Mouse (Mus musculus): ENCODE measurements at regions not wholly inside any gene's neighbourhood (a gene's known extent, or its start where the extent isn't known, plus 50 kb on each side); places are given as distances from the start of the nearest gene placed in this dataset.

- WGBS = 49% methylated on average over 4 of the region's 4 CpGs
- Histone ChIP-seq H3K36me3 (ENCODE audit: insufficient read depth, low read length) (no peaks in the 10 kb centered on the region), H3K4me1 (ENCODE audit: insufficient read depth, low read depth, low read length) (peaks cover 14% of the 10 kb centered on the region), H3K27me3 (replicated peaks; ENCODE audit: insufficient read depth, low read length) (no peaks in the 10 kb centered on the region), H3K27ac (ENCODE audit: low read length) (no peak overlapping the region), H3K9me3 (ENCODE audit: low read length) (no peaks in the 10 kb centered on the region), H3K9ac (replicated peaks; ENCODE audit: low read depth) (no peak overlapping the region), H3K4me2 (replicated peaks; ENCODE audit: low read depth, low read length) (no peak overlapping the region), H3K4me3 (ENCODE audit: low read depth, low read length) (no peak overlapping the region)
- DNase-seq (ENCODE audit: low spot score) = peak; percentile 81
- ATAC-seq = peak; percentile 90
- TF ChIP-seq CTCF (IDR thresholded peaks at IDR 0.05) (no peak), EP300 (IDR thresholded peaks at IDR 0.05) (no peak)
These were observed 87.6 kb upstream of the Mrps6 start for GRCm38 (mm10) chr16:91970461-91970860.

- no peak for ATAC-seq
- H3K9ac ChIP-seq (replicated peaks; ENCODE audit: low read depth) = no peak overlapping the region
- TF ChIP-seq CTCF (IDR thresholded peaks at IDR 0.05) (no peak), EP300 (IDR thresholded peaks at IDR 0.05) (no peak)
- peaks cover 14% of the 10 kb centered on the region for H3K4me1 ChIP-seq (ENCODE audit: insufficient read depth, low read depth, low read length)
- no peaks in the 10 kb centered on the region for H3K9me3 ChIP-seq (ENCODE audit: low read length)
- no peak for DNase-seq (ENCODE audit: low spot score)
- 85% methylated on average over 8 of the region's 9 CpGs for WGBS
- H3K4me2 ChIP-seq (replicated peaks; ENCODE audit: low read depth, low read length) = no peak overlapping the region
- no peak overlapping the region for H3K27ac ChIP-seq (ENCODE audit: low read length)
- H3K36me3 ChIP-seq (ENCODE audit: insufficient read depth, low read length) = no peaks in the 10 kb centered on the region
- no peak overlapping the region for H3K4me3 ChIP-seq (ENCODE audit: low read depth, low read length)
- H3K27me3 ChIP-seq (replicated peaks; ENCODE audit: insufficient read depth, low read length) = no peaks in the 10 kb centered on the region; the same call in 1 of the 2 replicates
These were observed 84.9 kb upstream of the Mrps6 start for GRCm38 (mm10) chr16:91973183-91973582.

- no peak overlapping the region for H3K9ac ChIP-seq (replicated peaks; ENCODE audit: low read depth)
- no peaks in the 10 kb centered on the region for H3K4me1 ChIP-seq (ENCODE audit: insufficient read depth, low read depth, low read length)
- no peak overlapping the region for H3K4me2 ChIP-seq (replicated peaks; ENCODE audit: low read depth, low read length)
- ATAC-seq = no peak
- no peaks in the 10 kb centered on the region for H3K36me3 ChIP-seq (ENCODE audit: insufficient read depth, low read length)
- H3K4me3 ChIP-seq (ENCODE audit: low read depth, low read length) = no peak overlapping the region
- DNase-seq (ENCODE audit: low spot score) = no peak
- no peaks in the 10 kb centered on the region for H3K9me3 ChIP-seq (ENCODE audit: low read length)
- no peak overlapping the region for H3K27ac ChIP-seq (ENCODE audit: low read length)
- no peak for TF ChIP-seq EP300 (IDR thresholded peaks at IDR 0.05)
- no peak for TF ChIP-seq CTCF (IDR thresholded peaks at IDR 0.05)
- no peaks in the 10 kb centered on the region; the same call in 1 of the 2 replicates for H3K27me3 ChIP-seq (replicated peaks; ENCODE audit: insufficient read depth, low read length)
- 48% methylated on average over 8 of the region's 8 CpGs for WGBS
These were observed 81.8 kb upstream of the Mrps6 start for GRCm38 (mm10) chr16:91976194-91976805.

DNA sequence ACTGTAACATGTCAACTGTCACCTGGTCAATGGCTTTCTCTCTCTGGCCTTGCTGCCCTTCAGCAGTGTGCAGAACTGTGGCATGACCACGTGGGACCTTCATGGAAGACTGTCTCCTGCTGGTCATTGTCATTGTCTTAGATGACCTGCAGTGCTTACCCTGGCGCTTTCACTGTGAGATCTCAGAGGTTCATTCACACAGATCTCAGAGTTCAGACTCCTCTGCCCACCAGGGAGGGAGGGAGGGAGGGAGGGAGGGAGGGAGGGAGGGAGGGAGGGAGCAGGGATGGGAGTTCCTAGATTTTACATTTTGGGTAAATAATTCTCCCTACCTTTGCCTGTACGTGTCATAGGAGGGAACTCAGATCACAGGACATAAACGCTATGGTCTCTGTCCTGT lies 79.6 kb upstream of the Mrps6 start:
- Histone ChIP-seq H3K36me3 (ENCODE audit: insufficient read depth, low read length) (no peaks in the 10 kb centered on the region), H3K4me3 (ENCODE audit: low read depth, low read length) (no peak overlapping the region), H3K4me2 (replicated peaks; ENCODE audit: low read depth, low read length) (no peak overlapping the region), H3K27me3 (replicated peaks; ENCODE audit: insufficient read depth, low read length) (no peaks in the 10 kb centered on the region; the same call in 1 of the 2 replicates), H3K4me1 (ENCODE audit: insufficient read depth, low read depth, low read length) (no peaks in the 10 kb centered on the region), H3K9ac (replicated peaks; ENCODE audit: low read depth) (no peak overlapping the region), H3K27ac (ENCODE audit: low read length) (no peak overlapping the region), H3K9me3 (ENCODE audit: low read length) (no peaks in the 10 kb centered on the region)
- TF ChIP-seq CTCF (IDR thresholded peaks at IDR 0.05) = no peak
- no peak for TF ChIP-seq EP300 (IDR thresholded peaks at IDR 0.05)
- 42% methylated on average over 4 of the region's 4 CpGs for WGBS
- DNase-seq (ENCODE audit: low spot score) = no peak
- ATAC-seq = no peak

DNA sequence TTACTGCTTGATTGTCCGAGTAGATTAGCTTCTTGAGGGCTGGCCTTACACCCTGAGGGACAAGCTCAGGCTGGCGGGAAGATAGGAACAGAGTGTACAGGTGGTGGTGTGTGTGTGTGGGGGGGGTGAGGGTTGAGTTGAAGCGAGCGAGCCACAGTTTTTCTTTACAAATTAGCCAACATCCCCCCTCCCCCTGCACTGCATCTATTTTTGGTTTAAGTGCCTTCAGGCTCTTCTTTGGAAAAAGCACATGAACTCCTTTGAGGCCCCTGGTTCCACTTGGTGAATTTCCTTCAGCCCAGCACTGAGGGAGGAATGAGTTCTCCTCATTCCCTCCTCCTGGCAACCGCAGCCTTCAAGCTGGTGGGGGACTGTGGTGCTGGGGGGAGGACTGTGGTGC lies 79.2 kb upstream of the Mrps6 start:
- DNase-seq (ENCODE audit: low spot score) (no peak), ATAC-seq (no peak)
- H3K9me3 ChIP-seq (ENCODE audit: low read length) = no peaks in the 10 kb centered on the region
- no peaks in the 10 kb centered on the region for H3K36me3 ChIP-seq (ENCODE audit: insufficient read depth, low read length)
- H3K4me1 ChIP-seq (ENCODE audit: insufficient read depth, low read depth, low read length) = no peaks in the 10 kb centered on the region
- H3K27me3 ChIP-seq (replicated peaks; ENCODE audit: insufficient read depth, low read length) = no peaks in the 10 kb centered on the region; the same call in 1 of the 2 replicates
- H3K4me2 ChIP-seq (replicated peaks; ENCODE audit: low read depth, low read length) = no peak overlapping the region
- no peak overlapping the region for H3K4me3 ChIP-seq (ENCODE audit: low read depth, low read length)
- H3K9ac ChIP-seq (replicated peaks; ENCODE audit: low read depth) = no peak overlapping the region
- TF ChIP-seq EP300 (IDR thresholded peaks at IDR 0.05) (no peak), CTCF (IDR thresholded peaks at IDR 0.05) (no peak)
- H3K27ac ChIP-seq (ENCODE audit: low read length) = no peak overlapping the region
- 49% methylated on average over 5 of the region's 5 CpGs for WGBS

DNA sequence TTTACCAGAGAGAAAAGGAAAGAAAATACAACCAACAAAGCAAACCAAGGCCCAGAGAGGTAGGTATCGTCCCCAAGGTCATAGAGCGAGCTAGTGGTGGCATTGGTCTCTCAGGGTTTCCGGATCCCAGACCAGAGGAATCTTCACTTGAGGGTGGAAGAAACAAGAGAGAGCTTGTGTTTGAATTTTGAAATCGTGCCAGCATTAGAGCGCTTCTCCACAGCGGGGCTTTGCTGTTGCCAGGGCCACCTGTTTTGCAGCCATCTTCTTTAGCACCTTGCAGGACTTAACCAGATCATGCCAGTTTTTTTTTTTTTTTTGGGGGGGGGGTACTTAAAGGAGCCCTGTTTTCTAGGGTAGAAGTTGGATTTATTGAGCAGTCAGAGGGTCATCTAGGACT lies 77.6 kb upstream of the Mrps6 start:
- no peak overlapping the region for H3K4me3 ChIP-seq (ENCODE audit: low read depth, low read length)
- WGBS = 70% methylated on average over 6 of the region's 6 CpGs
- H3K9ac ChIP-seq (replicated peaks; ENCODE audit: low read depth) = no peak overlapping the region
- no peak overlapping the region for H3K4me2 ChIP-seq (replicated peaks; ENCODE audit: low read depth, low read length)
- no peaks in the 10 kb centered on the region for H3K9me3 ChIP-seq (ENCODE audit: low read length)
- no peaks in the 10 kb centered on the region for H3K4me1 ChIP-seq (ENCODE audit: insufficient read depth, low read depth, low read length)
- DNase-seq (ENCODE audit: low spot score) (no peak), ATAC-seq (no peak)
- TF ChIP-seq EP300 (IDR thresholded peaks at IDR 0.05) = no peak
- no peak for TF ChIP-seq CTCF (IDR thresholded peaks at IDR 0.05)
- H3K36me3 ChIP-seq (ENCODE audit: insufficient read depth, low read length) = no peaks in the 10 kb centered on the region
- H3K27ac ChIP-seq (ENCODE audit: low read length) = no peak overlapping the region
- H3K27me3 ChIP-seq (replicated peaks; ENCODE audit: insufficient read depth, low read length) = no peaks in the 10 kb centered on the region; the same call in 1 of the 2 replicates

DNA sequence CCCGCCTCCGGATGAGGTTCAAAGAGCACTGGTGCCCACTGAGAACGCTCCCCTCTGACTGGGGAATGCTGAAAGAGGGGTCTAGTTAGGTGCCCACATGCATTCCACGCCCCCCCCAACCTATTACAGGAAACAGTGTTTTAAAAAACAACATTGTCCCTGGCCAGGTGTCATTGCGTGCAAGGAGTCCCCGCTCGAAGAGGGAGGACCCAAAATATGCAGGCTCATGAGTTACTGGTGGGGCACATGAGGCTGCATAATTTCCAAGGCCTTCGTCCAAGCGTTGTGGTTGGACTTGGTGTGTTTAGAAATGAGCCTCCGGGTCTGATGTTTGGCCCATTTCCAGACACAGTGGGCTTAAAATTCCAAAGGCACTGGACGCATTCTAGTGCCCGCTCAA lies 72.9 kb upstream of the Mrps6 start:
- 80% methylated on average over 12 of the region's 12 CpGs for WGBS
- Histone ChIP-seq H3K9ac (replicated peaks; ENCODE audit: low read depth) (no peak overlapping the region), H3K27me3 (replicated peaks; ENCODE audit: insufficient read depth, low read length) (no peaks in the 10 kb centered on the region), H3K27ac (ENCODE audit: low read length) (no peak overlapping the region), H3K9me3 (ENCODE audit: low read length) (no peaks in the 10 kb centered on the region), H3K36me3 (ENCODE audit: insufficient read depth, low read length) (no peaks in the 10 kb centered on the region), H3K4me3 (ENCODE audit: low read depth, low read length) (no peak overlapping the region), H3K4me1 (ENCODE audit: insufficient read depth, low read depth, low read length) (no peaks in the 10 kb centered on the region), H3K4me2 (replicated peaks; ENCODE audit: low read depth, low read length) (no peak overlapping the region)
- no peak for DNase-seq (ENCODE audit: low spot score)
- ATAC-seq = no peak
- no peak for TF ChIP-seq EP300 (IDR thresholded peaks at IDR 0.05)
- TF ChIP-seq CTCF (IDR thresholded peaks at IDR 0.05) = no peak
